Mouse (Mus musculus) gonadal fat pad, adult 2 months (tissue): ENCODE results near the gene Arel1. TPM values are rescaled to one million over a fixed set of nuclear protein-coding genes. Genes with fewer than 3 reads are reported as not detected.

Source experiments
- DNase-seq: peaks from one replicate; pipeline ENCODE4 v3.0.0-alpha.2; 2012; ENCODE audit warnings: low read depth
- polyA plus RNA-seq: library from polyadenylated mRNA; depleted of rRNA; stranded (reverse); fragments of >200 nt; gene quantifications from 2 replicates; pipeline ENCODE4 v1.2.3, GENCODE M21; 2012; rRNA removed

Arel1 gene
- polyA plus RNA-seq, 1 experiment = 42.5 TPM

DNA sequence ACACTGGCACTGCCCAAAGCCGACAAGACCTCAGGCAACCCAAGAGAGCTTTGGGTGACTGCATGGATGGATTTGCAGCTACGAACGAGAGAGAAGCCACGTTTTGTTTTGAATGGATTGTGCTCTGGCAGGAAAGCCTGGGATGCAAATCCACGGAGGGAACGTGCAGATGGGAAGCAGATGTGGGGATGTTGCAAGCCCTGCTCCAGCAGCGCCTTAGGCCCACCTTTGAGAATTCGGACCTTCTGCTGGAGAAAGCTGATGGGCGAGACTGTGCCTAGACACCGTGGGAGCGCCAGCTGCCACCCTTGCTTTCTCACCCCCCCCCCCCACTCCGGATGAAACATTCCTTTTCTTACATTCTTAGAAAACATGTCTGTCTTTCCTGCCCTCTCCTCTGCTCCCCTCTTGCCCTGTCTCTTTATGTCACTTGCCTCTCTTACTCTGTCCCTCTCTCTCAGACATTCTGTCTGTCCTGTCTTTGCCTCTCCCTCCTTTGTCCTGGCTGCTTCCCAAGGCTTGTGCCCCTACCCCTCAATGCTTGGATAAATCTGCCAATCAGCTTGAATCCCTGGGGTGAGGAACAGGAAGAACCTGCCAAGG, 63.6 kb downstream of the Arel1 start:
- no peak for DNase-seq

DNA sequence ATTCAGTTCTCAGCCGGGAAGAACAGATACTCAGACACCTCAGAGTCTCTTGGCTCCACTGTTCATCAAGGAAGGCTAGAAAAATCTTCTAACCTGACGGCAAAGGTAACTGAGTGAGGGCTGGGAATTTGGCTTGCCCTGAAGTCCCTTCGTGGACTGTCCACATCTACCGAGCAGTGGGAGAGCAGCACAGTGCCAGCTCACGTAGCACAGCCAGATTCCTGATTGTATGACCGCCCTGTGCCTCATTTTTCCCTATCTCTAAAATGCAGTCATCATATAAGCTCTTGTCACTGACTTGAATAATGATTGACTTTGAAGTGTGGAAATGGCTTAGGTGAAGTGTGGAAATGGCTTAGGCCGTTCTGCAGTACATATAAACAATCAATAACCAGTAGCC, 66.3 kb downstream of the Arel1 start:
- no peak for DNase-seq

DNA sequence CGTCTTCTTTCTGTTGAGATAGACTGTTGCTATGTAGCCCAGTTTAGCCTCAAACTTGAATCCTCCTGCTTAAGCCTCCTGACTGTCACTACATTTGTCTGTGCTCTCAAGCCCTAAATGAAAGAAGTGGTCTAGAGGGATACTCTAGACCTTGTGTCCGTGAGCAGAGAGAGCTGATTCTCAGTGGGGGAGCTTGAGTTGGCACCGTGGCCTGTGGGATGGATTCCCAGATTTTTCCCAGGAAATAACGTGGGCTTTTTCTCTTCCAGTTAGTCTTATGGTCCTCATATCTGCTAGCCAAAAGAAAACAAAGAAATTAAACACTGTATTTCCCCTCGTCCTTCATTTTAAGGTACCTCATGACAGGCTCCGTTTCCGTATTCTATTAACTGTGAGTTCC, 70.4 kb downstream of the Arel1 start:
- no peak for DNase-seq

DNA sequence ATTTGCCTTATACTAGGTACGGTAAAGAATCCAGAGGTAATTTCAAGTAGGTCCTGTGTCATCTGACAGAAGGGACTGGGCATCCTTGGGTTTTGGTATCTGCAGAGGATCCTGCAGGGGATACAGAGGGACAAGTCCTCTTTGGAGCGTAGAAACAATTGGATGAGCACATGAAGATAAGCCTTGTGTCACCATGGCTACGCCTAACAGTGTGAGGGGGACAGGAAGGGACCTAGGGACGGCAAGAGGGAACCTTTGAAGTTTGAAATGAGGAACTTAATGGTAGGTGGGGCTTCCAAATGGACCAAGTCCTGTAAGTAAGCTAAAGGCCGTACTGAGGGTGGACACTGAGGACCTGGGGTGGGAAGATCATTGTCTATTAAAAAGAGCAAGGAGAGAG, 73.4 kb downstream of the Arel1 start:
- no peak for DNase-seq

DNA sequence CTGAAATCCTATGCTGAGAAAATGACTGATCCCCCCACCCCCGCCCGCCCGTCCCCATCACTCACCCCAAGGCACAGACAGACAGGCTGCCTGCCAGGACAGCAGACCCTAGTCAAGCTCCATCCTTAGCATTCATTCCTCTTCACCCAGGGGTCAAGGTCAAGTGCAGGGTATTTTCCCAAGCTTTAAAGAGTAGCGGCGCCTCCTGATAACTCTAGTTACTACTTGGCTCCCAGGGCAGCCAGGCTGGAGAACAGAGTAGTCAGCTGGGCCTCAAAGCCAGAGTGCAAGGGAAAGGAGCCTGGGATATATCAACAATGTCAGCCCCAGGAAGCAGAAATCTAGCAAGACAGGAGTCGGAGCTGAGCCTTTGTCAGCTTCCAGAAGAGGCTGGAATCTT, 74.5 kb downstream of the Arel1 start:
- no peak for DNase-seq

DNA sequence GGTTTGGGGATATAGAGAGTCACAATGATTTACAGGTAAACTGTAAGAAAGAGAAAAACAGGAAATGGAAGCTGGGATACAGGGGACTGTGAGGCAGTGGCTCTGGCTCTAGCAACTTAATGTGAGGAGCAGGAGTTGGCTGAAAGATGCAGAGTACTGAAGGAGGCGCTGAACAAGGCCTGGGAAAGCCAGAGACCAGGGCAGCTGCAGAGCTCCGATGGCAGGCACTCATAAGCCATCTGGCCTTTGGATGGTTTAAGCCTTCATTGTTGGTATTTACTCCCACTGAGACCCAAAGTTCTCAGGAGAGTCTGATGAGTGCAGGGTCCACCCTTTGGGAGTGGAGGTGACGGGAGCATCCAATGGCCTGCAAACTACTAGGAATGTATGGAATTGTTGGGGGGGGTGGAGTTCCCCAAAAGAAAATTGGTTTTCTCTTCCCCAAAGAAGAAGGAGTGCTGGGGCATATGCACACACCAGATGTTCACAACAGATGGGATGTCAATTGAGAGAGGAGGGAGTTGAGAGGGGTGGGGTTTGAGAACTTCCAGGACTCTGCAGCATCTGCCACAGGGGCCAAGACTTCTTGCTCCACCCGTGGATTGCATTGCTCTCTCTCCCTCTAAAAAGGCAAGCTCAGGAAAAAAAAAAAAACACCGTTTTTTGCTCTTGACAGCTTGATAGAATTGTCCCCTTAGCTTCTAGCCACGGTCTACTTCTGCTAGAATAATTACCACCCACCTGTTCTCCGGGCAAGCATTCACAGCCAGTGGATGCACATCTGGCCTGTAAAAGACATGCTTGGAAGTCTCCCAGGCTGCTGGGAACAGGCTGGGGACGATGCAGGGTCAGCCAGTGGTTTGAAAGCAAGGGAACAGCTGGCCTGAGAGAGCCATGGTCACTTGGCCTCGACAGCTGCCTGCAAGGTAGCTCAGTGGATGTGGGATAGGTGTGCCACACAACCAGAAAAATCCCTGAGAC, 76.8 kb downstream of the Arel1 start:
- no peak for DNase-seq

DNA sequence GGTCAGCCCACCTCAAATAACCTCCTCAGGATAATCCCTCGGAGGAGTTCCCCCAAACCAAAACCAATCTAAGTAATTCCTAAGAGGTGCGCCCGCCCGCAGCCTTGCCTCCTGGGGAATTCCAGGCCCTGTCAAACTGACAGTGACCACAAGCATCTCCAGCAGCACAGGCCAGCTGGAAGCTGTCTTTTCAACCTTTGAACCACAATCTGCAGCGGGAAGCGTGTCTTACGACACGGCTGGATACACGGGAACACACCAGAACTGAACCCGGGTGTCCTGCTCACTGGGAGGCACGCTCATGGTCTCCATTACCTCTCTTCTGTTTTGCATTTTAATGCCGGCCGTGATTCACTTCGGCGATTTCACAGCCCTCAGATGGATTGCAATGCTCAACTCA, 80.4 kb downstream of the Arel1 start:
- DNase-seq = no peak

DNA sequence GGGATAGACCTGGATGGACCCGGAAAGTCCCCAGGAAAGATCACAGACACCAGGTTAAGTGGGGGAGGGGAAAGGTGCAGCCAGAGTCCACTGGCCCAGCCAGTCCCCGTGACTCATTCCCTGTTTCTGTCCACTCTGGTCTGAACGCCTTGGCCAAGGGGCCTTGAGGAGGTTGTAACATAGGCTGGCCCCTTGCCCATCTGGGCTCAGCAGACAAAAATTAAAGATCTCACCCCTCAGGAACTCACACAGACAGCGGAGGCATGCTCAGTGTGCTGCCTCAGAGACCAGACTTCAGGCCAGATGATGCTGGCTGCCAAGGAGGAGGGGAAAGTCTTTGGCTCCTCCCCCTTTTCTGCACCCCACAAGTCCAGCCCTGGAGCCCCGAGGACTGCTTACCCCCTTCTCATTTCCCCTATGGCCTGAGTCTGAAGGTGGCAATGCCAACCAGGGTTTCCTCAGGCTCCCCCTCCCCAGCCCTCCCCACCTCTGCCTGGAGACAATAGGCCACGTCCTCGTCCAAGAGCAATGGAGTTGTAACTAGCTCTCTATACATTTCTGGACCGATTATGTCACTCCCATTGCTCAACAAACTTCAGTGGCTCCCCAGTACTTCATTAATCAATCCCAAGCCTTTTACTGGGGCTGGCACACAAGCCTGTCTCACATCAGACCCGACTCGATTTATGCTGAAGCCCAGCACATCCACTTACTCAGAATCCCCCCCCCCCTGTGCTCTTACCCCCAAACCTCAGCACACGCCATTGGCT, 85.4 kb downstream of the Arel1 start:
- DNase-seq = no peak

DNA sequence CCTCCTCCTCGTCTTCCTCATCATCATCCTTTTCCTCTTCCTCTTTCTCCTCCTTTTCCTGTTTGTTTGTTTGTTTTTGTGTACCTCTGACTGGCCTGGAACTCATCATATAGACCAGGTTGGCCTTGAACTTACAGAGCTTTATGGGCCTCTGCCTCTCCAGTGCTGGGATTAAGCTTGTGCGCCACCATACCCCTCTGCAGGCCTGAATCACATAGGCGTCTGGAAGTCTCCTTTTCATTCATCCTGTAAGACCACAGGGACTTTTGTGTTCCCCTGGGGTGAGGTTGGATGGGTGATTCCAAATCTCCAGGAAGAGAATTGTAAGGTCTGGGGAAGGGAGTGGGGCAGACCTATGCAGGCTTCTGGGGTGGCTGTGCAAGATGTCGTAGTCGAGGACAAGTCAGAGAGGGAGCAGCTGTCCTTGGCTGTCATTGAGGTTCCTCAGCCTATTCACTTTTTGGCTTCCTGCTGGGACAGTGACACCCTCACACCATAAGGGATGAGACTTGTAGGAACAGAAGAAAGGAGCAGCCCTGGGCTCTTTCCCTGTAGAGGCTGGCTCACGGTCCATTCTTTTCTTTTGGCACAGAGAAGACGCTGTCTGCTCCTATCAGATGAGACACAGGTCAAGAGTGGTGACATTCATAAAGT, 86.2 kb downstream of the Arel1 start:
- no peak for DNase-seq

DNA sequence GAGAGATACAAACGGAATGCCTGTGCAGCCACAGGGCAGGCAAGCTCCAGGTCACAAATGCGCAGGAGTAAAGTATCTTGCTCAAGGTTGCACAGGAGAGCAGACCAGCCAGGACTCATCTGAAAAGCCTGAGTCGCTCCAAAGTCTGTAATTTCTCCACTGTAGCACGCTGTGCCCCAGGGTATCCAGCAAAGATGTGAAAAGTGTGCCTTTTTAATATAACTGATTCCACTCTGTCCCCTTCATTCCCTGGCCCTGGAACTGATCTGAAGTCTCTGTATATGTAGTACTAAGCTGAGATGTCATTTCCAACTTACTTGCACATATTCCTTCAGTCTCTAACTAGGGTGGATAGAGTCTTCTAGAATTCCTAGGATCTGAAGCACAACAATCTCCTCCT, 87.9 kb downstream of the Arel1 start:
- no peak for DNase-seq

DNA sequence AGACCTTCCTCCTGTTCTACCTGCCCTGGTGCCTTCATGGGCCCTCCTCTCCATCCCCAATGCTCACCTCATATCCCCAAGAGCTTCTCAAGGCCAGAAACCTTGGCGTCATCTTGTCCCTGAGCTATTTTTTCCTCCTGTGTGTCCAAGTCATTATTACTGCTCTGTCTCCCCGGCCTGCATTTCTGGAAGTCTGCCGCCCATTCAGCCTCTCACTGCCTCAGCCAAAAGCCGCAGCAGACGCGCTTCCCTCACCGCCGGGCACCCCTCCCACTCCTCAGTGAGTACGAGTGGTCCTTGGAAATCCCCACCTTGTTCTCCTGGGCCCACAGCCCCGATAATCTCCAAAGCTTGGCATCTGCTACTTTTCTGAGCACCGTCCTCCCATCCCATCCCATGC, 90.6 kb downstream of the Arel1 start:
- no peak for DNase-seq

DNA sequence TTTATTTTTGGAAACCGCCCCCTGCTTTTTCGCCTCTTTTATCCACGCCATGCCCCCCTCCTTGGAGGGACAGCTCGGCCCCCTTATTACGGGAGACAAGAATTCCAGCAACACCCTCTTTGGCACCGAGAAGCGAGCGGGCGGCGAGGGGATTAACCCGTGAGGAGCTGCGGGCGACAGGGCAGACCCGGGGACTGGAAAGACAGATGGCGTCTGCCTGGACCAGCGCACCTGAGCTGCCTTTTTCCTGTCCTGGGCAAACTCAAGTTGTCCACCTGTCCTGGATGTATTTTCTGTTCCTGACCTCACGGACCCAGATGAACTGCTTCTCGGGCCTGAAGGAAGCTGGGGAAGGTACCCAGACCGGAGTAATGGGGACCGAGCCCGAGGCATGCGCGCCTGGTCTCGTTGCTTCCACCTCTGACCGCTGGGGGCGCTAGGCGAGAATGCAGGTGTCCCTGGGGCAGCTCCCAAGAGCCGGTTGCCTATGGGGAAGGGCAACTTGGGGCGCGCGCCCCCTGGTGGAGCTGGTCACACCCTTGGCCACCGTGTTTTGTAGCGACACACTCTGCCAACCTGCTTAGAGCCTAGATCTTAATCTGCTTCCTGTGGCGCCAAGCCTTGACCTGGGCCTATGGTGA, 94.1 kb downstream of the Arel1 start, which contains the start of gene Ltbp2:
Ltbp2 (minus strand) TSS at position 52 of the 641 bp plus-strand sequence.
- DNase-seq = no peak

DNA sequence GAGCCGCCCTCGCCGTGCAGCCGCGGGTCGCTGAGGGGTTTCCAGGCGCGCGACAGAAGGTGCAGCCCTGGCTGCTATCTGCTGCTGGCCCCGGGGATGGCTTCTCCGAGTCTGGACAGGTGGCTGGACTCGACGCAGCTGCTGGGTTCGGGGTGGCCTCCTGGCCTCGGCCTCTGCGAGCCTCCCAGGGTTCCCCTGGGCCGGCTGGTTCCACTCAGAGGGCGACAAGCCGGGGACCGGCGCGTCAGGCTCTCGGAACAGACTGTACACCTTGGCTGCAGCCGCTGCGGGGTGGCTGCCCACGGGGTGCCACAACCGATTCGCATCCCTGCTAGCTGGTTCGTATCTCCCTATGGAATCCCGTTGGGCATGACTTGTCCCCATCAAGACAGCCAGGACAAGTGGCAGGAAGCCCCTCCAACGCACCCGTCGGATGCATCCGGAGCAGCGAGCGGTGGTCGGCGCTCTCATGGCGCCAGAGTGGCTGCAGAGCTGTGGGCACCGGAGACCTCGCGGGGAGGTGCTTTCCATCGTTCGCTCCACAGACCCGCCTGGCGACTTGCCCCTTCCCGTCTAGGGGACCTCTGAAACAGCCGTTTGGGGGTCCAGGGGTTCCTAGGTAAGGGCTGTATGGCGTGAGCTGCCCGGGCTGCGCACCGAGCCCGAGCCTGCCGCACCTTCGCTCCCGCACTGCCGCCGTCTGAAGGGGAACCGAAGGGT, 94.8 kb downstream of the Arel1 start:
- no peak for DNase-seq

DNA sequence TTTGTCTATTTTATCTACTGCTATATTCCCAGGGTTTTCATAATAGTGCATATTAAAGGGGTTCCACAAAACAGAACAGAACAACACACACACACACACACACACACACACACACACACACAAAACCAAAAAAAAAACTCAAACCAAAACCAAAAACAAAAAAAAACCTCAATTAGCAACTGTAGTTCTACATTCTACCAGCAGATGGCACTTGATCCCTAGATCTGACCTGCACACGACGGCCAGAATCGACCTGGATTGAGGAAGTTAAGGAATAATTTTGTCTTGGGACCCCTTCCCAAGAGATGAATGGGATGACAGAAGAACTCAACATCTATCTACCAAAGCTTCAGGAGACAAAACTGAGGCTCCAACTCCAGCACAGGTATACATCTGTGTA, 97.3 kb downstream of the Arel1 start:
- DNase-seq = no peak

DNA sequence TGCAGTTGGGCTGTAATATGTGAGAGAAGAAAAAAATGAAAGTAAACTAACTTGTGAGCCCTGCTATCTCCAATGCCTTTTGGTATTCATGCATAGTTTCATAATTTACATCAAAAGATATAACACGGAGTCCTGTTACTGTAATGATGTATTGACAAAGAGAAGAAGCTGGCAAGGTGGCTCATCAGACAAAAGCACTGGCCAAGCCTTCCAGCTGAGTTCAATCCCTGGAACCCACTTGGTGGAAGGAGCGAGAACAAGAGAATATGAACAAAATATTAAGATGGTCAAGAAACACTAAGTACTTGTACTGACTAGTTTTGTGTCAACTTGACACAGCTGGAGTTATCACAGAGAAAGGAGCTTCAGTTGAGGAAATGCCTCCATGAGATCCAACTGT, 98.4 kb downstream of the Arel1 start:
- DNase-seq = no peak

Other genes with a start within 250 kb of the Arel1 start
- gene Npc2, start 197.7 kb downstream of the Arel1 start, polyA plus RNA-seq = 1,124 and 1,189 TPM in 2 replicates
- 82.4 and 118 TPM in 2 replicates for gene Isca2, start 197.6 kb downstream of the Arel1 start, polyA plus RNA-seq
- 35.6 and 37.9 TPM in 2 replicates for gene Ltbp2, start 94.4 kb downstream of the Arel1 start, polyA plus RNA-seq
- gene Fcf1, start within 50 bp of the Arel1 start, polyA plus RNA-seq = 42.6 and 56.9 TPM in 2 replicates
- 9.3 and 18.3 TPM in 2 replicates for gene Ylpm1, start 25.4 kb upstream of the Arel1 start, polyA plus RNA-seq
- 3.0 and 3.4 TPM in 2 replicates for gene Prox2, start 139.9 kb upstream of the Arel1 start, polyA plus RNA-seq
- 125 and 132 TPM in 2 replicates for gene Dlst, start 139.9 kb upstream of the Arel1 start, polyA plus RNA-seq
- 1.6 and 1.9 TPM in 2 replicates for gene Rps6kl1, start 180.4 kb upstream of the Arel1 start, polyA plus RNA-seq
- 26.8 and 32.7 TPM in 2 replicates for gene Pgf, start 206.9 kb upstream of the Arel1 start, polyA plus RNA-seq
- gene Eif2b2, start 248.6 kb upstream of the Arel1 start, polyA plus RNA-seq = 111 and 189 TPM in 2 replicates